Mouse (Mus musculus): ENCODE measurements around the gene Casc1.

- no peak for TF ChIP-seq CTCF (IDR thresholded peaks at IDR 0.05; ENCODE audit: borderline replicate concordance, extremely low read depth, insufficient read depth, insufficient read length)
- TF ChIP-seq POLR2A (IDR thresholded peaks at IDR 0.05; ENCODE audit: borderline replicate concordance, extremely low read depth, insufficient read depth, insufficient read length, poor library complexity, severe bottlenecking): no peak
Observed at GRCm38 (mm10) chr6:145193038-145193437, 17.8 kb downstream of the Casc1 start.

Measured in brain, embryonic 14.5 days (tissue).